Mouse (Mus musculus): ENCODE results near the gene Pttg1ip. TPM values are rescaled to one million over a fixed set of nuclear protein-coding genes. Genes with fewer than 3 reads are reported as not detected.

Pttg1ip gene
- polyA plus RNA-seq (2012; fragmentation: generic; extraction: Trizol) = 96.1 TPM
- long read RNA-seq, experiment 1, transcript Pttg1ip-201 (6 exons, 2,294 nt) = major isoform, 190 of 210 reads
- long read RNA-seq, experiment 1, partial matches to known transcripts = 3 of 210 reads
- long read RNA-seq, experiment 1, other reads (novel, unspliced or antisense) = 16 of 210 reads
- long read RNA-seq, experiment 2, transcript Pttg1ip-205 (4 exons, 652 nt) = minor isoform, 6 of 1,135 reads
- long read RNA-seq, experiment 2, transcript Pttg1ip-201 (6 exons, 2,294 nt) = major isoform, 1,103 of 1,135 reads
- long read RNA-seq, experiment 2, partial matches to known transcripts = 0 of 1,135 reads
- long read RNA-seq, experiment 2, other reads (novel, unspliced or antisense) = 25 of 1,135 reads

DNA sequence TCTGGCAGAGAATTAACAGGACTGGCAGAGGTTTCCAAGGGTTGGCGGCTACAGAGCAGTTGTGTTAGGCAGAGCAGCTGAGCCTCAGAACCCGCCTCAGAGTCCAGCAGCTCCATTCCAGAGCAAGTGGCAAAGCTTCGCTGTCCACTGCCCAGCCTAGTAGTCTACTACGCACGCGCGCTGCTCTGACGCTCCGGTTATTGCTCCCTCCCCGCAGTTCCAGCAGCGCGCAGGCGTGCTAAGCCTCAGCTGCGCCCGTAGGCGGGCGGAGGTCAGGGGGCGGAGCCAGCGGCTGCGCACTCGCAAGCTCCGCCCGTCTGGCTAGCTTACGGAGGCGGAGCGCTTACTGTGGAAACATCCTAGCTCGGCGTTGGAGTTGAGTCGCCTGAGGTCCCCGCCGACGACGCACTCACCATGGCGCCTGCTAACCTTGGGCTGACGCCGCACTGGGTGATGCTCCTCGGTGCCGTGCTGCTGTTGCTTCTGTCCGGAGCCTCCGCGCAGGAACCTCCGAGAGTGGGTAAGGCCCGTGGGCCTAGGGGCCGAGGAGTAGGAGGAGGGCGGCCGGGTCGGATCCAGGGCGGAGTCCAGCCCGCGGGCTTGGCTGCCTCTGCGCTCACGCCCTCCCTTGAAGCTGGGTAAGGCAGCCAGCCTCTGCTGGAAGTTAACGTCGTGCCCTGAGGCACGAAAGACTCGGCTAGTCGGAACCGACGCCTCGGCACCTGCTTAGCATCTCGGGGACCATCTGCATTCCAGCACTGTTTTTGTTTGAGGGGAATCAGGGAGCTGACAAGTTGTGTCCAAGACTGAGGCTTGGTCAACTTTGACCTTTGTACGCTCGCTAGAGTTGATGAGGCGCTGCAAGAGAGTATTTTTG is at the start of gene Pttg1ip:
TSS of gene Pttg1ip (plus strand) at position 313 of the 877 bp plus-strand sequence.
- TF ChIP-seq CTCF (IDR thresholded peaks at IDR 0.05; ENCODE audit: control insufficient read depth, insufficient read depth, insufficient read length) (no peak), USF1 (IDR thresholded peaks at IDR 0.05; ENCODE audit: low read depth) (no peak), MYOD1 (IDR thresholded peaks at IDR 0.05; ENCODE audit: control insufficient read depth, insufficient read length, low read depth) (no peak), MAX (IDR thresholded peaks at IDR 0.05) (no peak), FOSL1 (IDR thresholded peaks at IDR 0.05; ENCODE audit: insufficient read depth, low read length, poor library complexity, severe bottlenecking) (no peak), CEBPB (IDR thresholded peaks at IDR 0.05; ENCODE audit: low read depth) (no peak), MYOG (IDR thresholded peaks at IDR 0.05; ENCODE audit: control insufficient read depth, extremely low read depth, insufficient read length) (no peak)
- peak within 1 kb of the TSS; percentile 64 for H3ac ChIP-seq (ENCODE audit: control insufficient read depth, insufficient read length, low read depth)
- peaks cover 50% of the 10 kb centered on the region for H3K79me2 ChIP-seq (ENCODE audit: control insufficient read depth, insufficient read depth)
- no peaks in the 10 kb centered on the region for H3K27me3 ChIP-seq (ENCODE audit: control insufficient read depth, insufficient read depth, insufficient read length)
- H3K79me3 ChIP-seq (ENCODE audit: low read depth) = peaks cover 38% of the 10 kb centered on the region
- peaks cover 8% of the 10 kb centered on the region for H3K36me3 ChIP-seq (ENCODE audit: control insufficient read depth, insufficient read depth)
- H3K4me3 ChIP-seq (ENCODE audit: insufficient read depth, poor library complexity, severe bottlenecking) = peak within 1 kb of the TSS; percentile 62

DNA sequence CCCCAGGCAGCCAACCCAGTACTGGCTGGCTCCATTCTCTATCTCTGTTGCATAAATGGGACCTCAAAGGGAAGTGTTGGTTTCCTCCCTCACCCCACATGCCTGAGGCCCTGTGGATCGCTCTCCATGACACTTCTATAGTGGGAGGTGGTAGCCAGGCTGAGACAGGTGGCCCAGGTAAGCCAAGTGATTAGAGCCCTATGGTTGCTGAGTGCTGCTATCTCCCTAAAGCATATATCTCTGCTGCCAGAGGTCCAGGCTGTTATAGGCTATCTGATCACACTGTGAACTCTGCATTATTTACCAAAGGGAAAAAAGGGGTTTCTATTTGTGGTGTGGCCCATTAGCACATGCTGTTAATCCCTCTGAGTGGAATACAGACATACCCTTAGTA is 49.5 kb upstream of the Pttg1ip start:
- H3ac ChIP-seq (ENCODE audit: control insufficient read depth, insufficient read length, low read depth) = no peak overlapping the region
- H3K27me3 ChIP-seq (ENCODE audit: control insufficient read depth, insufficient read depth, insufficient read length) = no peaks in the 10 kb centered on the region
- TF ChIP-seq MYOD1 (IDR thresholded peaks at IDR 0.05; ENCODE audit: control insufficient read depth, insufficient read length, low read depth) = no peak
- no peak for TF ChIP-seq CTCF (IDR thresholded peaks at IDR 0.05; ENCODE audit: control insufficient read depth, insufficient read depth, insufficient read length)
- TF ChIP-seq CEBPB (IDR thresholded peaks at IDR 0.05; ENCODE audit: low read depth) = no peak
- TF ChIP-seq USF1 (IDR thresholded peaks at IDR 0.05; ENCODE audit: low read depth) = no peak
- TF ChIP-seq FOSL1 (IDR thresholded peaks at IDR 0.05; ENCODE audit: insufficient read depth, low read length, poor library complexity, severe bottlenecking) = no peak
- no peak for TF ChIP-seq MAX (IDR thresholded peaks at IDR 0.05)
- no peak for TF ChIP-seq MYOG (IDR thresholded peaks at IDR 0.05; ENCODE audit: control insufficient read depth, extremely low read depth, insufficient read length)
- no peaks in the 10 kb centered on the region for H3K79me2 ChIP-seq (ENCODE audit: control insufficient read depth, insufficient read depth)
- no peak overlapping the region for H3K4me3 ChIP-seq (ENCODE audit: insufficient read depth, poor library complexity, severe bottlenecking)
- no peaks in the 10 kb centered on the region for H3K36me3 ChIP-seq (ENCODE audit: control insufficient read depth, insufficient read depth)
- H3K79me3 ChIP-seq (ENCODE audit: low read depth) = no peaks in the 10 kb centered on the region

DNA sequence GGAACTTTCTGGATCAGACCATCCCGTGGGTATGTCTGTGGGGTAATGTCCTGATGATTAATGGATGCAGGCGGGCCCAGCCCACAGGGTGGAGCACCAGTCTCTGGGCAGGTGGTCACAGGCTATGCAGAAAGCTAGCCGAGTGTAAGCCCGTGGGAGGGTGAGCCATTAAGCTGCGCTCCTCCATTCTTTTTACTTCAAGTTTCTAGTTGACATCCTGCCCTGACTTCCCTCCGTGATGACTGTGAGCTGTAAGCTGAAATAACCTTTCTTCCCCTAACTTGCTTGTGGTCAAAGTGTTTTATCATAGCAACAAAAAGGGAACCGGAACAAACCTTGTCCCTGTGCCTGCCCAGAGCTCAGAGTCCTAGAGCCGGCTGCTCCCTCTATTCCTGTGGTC is 44.8 kb upstream of the Pttg1ip start:
- no peaks in the 10 kb centered on the region for H3K79me2 ChIP-seq (ENCODE audit: control insufficient read depth, insufficient read depth)
- H3K4me3 ChIP-seq (ENCODE audit: insufficient read depth, poor library complexity, severe bottlenecking) = no peak overlapping the region
- no peaks in the 10 kb centered on the region for H3K79me3 ChIP-seq (ENCODE audit: low read depth)
- H3K36me3 ChIP-seq (ENCODE audit: control insufficient read depth, insufficient read depth) = no peaks in the 10 kb centered on the region
- TF ChIP-seq MYOD1 (IDR thresholded peaks at IDR 0.05; ENCODE audit: control insufficient read depth, insufficient read length, low read depth) (no peak), USF1 (IDR thresholded peaks at IDR 0.05; ENCODE audit: low read depth) (no peak), CTCF (IDR thresholded peaks at IDR 0.05; ENCODE audit: control insufficient read depth, insufficient read depth, insufficient read length) (no peak), MAX (IDR thresholded peaks at IDR 0.05) (no peak), MYOG (IDR thresholded peaks at IDR 0.05; ENCODE audit: control insufficient read depth, extremely low read depth, insufficient read length) (no peak), FOSL1 (IDR thresholded peaks at IDR 0.05; ENCODE audit: insufficient read depth, low read length, poor library complexity, severe bottlenecking) (no peak), CEBPB (IDR thresholded peaks at IDR 0.05; ENCODE audit: low read depth) (no peak)
- no peak overlapping the region for H3ac ChIP-seq (ENCODE audit: control insufficient read depth, insufficient read length, low read depth)
- H3K27me3 ChIP-seq (ENCODE audit: control insufficient read depth, insufficient read depth, insufficient read length) = no peaks in the 10 kb centered on the region

DNA sequence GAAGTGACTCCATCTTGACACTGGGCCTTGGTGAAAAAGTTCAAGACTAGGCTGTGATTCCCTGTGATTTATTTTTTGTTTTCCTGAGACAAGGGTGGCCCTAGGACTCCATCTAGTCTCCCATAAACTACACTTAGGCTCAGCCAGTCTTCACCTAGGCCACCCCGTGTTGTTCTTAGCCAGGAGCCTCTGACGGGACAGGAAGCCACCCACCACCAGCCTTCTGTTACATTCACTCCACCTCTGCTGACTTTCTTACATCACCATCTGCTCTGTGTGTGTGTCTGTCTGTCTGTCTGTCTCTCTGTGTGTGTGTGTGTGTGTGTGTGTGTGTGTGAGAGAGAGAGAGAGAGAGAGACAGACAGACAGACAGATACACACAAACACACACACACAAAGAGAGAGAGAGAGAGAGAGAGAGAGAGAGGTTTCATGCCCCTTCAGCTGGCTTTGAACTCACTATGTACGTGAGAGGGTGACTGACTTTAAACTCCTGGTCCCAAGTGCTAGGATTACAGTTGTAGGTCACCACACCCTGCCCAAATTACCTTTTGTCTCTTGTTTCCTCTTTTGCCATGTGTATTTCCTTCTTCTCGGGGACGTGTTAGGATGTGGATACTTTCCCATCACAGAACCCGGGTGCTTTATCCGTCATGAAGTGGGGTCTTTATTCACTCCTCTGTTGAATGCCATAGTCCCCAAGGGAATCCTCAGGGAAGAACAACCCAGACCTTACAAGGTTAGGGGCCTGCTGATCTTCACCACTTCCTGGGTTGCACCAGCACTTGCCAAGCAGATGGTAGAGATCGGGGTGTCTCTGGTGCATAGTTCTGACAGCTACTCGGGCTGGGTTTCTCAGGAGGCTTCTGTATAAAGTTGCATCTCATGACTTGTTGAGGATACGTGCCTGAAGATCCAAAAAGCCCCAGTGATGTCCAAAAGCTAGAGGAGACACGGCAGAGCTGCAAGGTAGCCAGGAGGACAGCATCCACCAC is 44.0 kb upstream of the Pttg1ip start:
- Histone ChIP-seq H3K4me3 (ENCODE audit: insufficient read depth, poor library complexity, severe bottlenecking) (no peak overlapping the region), H3K36me3 (ENCODE audit: control insufficient read depth, insufficient read depth) (no peaks in the 10 kb centered on the region), H3K27me3 (ENCODE audit: control insufficient read depth, insufficient read depth, insufficient read length) (no peaks in the 10 kb centered on the region), H3K79me2 (ENCODE audit: control insufficient read depth, insufficient read depth) (no peaks in the 10 kb centered on the region), H3ac (ENCODE audit: control insufficient read depth, insufficient read length, low read depth) (no peak overlapping the region), H3K79me3 (ENCODE audit: low read depth) (no peaks in the 10 kb centered on the region)
- TF ChIP-seq CTCF (IDR thresholded peaks at IDR 0.05; ENCODE audit: control insufficient read depth, insufficient read depth, insufficient read length) (no peak), FOSL1 (IDR thresholded peaks at IDR 0.05; ENCODE audit: insufficient read depth, low read length, poor library complexity, severe bottlenecking) (no peak), MYOG (IDR thresholded peaks at IDR 0.05; ENCODE audit: control insufficient read depth, extremely low read depth, insufficient read length) (no peak), MAX (IDR thresholded peaks at IDR 0.05) (no peak), USF1 (IDR thresholded peaks at IDR 0.05; ENCODE audit: low read depth) (no peak), MYOD1 (IDR thresholded peaks at IDR 0.05; ENCODE audit: control insufficient read depth, insufficient read length, low read depth) (no peak), CEBPB (IDR thresholded peaks at IDR 0.05; ENCODE audit: low read depth) (no peak)
